Mouse (Mus musculus): ENCODE measurements around the gene Gm17019. TPM values are rescaled to one million over a fixed set of nuclear protein-coding genes. Genes with fewer than 3 reads are reported as not detected.
A peak's percentile ranks its signal among the peaks of the same experiment; 100 is the strongest.
"Not testable (repeated sequence)": the region's sequence is repeated elsewhere in the genome, so short reads cannot be mapped to it uniquely, and the experiment has no call there.

Gm17019 gene
- polyA plus RNA-seq, 1 experiment from 2014 or later: not detected

- ATAC-seq (ENCODE audit: borderline replicate concordance, extremely low read depth, low FRiP score, low TSS enrichment); H3K4me1 ChIP-seq; H3K9me3 ChIP-seq; H3K27ac ChIP-seq; H3K4me3 ChIP-seq; H3K36me3 ChIP-seq; H3K27me3 ChIP-seq; H3K9ac ChIP-seq; H3K4me2 ChIP-seq: not testable (repeated sequence)
- 65% methylated on average over 2 of the region's 2 CpGs for WGBS
Observed at GRCm38 (mm10) chr5:15020067-15020466, 12.7 kb downstream of the Gm17019 start.

DNA sequence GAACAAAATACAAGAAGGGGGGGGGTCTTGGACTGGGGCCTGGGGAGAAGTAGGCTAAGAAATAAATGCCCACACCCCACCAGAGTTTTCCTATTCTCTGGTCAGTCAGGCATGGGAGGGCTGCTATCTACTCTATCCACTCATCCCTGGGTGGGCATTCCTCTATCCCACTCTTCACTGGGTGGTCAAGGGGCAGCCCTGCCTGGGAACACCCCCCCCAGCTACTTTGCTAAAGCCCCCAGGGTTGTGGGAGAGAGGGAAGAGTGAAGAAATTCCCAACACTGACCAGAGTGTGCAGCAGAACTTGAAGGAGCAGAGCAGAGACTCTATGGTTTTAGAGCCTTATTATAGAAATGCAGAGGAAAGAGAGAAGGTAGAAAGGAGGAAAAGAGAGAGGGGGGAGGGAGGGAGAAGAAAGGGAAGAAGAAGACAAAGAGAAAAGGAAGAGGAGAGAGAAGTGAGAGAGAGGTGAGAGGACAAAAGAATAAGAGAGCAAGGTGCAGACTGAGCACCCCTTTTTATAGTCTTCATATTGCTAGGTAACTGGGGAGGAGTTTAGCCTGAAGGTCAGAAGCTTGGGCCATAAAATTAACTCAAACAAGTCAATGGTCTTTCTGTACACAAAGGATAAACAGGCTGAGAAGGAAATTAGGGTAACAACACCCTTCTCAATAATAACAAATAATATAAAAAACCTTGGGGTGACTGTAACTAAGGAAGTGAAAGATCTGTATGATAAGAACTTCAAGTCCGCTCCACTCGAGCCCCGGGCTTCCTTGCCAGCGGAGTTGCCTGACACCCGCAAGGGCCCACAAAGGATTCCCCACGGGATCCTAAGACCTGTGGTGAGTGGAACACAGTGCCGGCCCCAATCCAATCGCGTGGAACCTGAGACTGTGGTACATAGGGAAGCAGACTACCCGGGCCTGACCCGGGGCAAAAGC is 21.9 kb downstream of the Gm17019 start:
- not testable (repeated sequence) for H3K27ac ChIP-seq, H3K27me3 ChIP-seq, H3K36me3 ChIP-seq, H3K9ac ChIP-seq, H3K9me3 ChIP-seq, H3K4me3 ChIP-seq, H3K4me1 ChIP-seq, H3K4me2 ChIP-seq
- peak; percentile 49; the same call in 1 of the 2 replicates for ATAC-seq (ENCODE audit: borderline replicate concordance, extremely low read depth, low FRiP score, low TSS enrichment)
- 84% methylated on average over 11 of the region's 11 CpGs for WGBS

DNA sequence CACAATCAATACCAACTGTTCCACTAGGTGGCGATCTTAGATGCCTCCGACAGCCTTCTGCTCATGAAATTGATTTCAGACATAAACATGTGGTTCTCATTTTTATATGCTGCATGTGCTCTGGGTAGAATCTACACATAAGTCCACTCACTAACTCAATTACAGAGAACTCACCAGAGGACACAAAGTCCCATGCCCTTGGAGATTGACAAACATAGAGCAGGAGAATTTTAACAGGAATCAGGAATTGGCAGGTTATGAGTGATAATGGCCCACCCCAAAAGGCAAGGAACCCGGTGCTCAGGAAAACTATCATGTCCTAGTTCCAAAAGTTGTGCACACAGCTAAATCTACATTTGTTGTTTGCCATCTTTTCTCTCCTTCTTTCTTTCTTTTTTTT is 25.9 kb downstream of the Gm17019 start:
- peaks cover 17% of the 10 kb centered on the region for H3K9me3 ChIP-seq
- 52% methylated on average over 3 of the region's 3 CpGs for WGBS
- not testable (repeated sequence) for H3K27ac ChIP-seq, H3K4me3 ChIP-seq, H3K36me3 ChIP-seq, H3K27me3 ChIP-seq, H3K4me2 ChIP-seq, H3K4me1 ChIP-seq, H3K9ac ChIP-seq
- peak; percentile 47; the same call in 1 of the 2 replicates for ATAC-seq (ENCODE audit: borderline replicate concordance, extremely low read depth, low FRiP score, low TSS enrichment)

DNA sequence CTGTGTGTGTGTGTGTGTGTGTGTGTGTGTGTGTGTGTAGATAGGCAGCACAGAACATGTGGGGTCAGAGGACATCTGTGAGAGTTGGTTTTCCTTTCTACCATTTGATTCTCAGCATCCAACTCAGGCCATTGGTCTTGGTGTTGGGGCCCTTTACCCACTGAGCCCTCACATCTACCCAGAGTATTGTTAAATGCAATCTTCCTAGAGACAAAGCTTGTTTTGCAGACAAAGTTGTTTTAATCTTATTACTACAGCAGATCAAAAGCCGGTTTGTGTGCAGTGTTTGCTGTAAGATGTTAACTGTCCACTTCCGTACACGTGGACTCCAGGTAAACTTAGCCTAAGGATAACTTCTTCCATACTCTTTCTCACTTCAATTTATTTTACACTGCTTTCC is 26.5 kb downstream of the Gm17019 start:
- not testable (repeated sequence) for H3K27ac ChIP-seq; H3K4me3 ChIP-seq; H3K9ac ChIP-seq; H3K27me3 ChIP-seq; H3K36me3 ChIP-seq; ATAC-seq (ENCODE audit: borderline replicate concordance, extremely low read depth, low FRiP score, low TSS enrichment); H3K4me2 ChIP-seq; H3K4me1 ChIP-seq
- 68% methylated on average over 3 of the region's 3 CpGs for WGBS
- peaks cover 13% of the 10 kb centered on the region for H3K9me3 ChIP-seq

DNA sequence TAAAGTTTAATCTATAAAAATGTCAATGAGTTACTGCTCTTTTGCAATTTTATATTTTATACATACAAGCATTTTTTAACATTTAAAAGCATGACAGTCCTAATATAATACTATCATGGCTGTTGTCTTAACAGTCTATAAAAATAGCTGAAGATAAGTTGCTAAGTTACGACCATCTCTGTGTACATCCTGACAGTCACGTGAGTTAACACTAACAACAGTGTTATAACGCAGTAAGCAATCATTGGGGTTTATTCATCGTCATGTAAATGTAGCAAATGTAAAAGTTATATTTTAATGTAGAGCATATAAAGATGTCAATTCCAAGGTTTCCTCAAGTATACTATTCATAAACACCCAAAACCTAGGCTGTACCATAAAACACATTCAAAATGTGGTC is 27.2 kb downstream of the Gm17019 start:
- ATAC-seq (ENCODE audit: borderline replicate concordance, extremely low read depth, low FRiP score, low TSS enrichment); H3K9ac ChIP-seq; H3K36me3 ChIP-seq; H3K4me1 ChIP-seq; H3K4me2 ChIP-seq; H3K4me3 ChIP-seq; H3K27ac ChIP-seq; H3K27me3 ChIP-seq: not testable (repeated sequence)
- WGBS: 58% methylated on average over 3 of the region's 4 CpGs
- H3K9me3 ChIP-seq: peaks cover 10% of the 10 kb centered on the region

DNA sequence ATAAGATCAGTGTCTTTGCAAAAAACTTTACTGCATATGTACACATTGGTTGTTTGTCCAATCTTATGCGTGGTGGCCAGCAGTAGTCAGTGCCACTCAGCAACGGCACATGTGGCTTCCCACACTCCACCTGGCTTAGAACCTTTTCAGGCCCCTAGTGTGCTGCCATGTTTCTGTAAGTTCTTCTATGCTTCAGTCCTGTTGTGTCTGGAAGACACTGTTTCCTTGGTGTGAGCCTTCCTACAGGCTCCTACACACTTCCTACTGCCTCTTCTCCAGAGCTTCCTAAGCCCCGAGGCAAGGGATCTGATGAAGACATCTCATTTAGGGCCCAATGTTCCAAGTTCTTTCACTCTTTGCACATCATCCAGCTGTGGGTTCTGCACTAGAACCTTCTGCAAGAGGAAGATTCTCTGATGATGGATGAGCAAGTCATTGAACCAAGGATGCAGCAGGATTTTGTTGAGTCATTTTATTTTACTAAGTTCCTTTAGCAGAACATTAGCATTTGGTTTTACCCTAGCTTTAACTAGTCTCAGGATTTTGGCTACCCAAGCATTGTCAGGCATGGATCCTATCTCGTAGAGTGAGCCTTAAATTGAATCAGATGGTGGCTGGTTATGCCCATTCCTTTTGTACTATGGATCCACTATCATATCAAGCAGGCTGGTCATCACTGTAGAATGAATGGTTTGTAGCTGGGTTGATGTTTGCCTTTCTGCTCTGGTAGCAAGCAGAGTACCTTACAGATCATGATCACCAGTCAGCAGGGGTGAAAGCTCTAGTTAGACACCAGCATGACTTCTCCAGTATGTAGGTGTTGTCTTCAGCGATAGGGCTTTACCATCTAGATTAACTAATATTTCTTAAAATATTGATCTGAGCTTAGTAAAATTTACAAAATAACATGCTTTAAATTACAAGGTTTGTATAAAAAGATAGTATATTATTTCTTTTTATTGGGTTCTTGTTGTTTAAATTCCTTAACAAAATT is 27.9 kb downstream of the Gm17019 start:
- not testable (repeated sequence) for H3K36me3 ChIP-seq, H3K27me3 ChIP-seq, H3K4me1 ChIP-seq, H3K4me3 ChIP-seq, H3K4me2 ChIP-seq, H3K9me3 ChIP-seq, H3K27ac ChIP-seq, H3K9ac ChIP-seq
- peak; percentile 89 for ATAC-seq (ENCODE audit: borderline replicate concordance, extremely low read depth, low FRiP score, low TSS enrichment)
- WGBS: 72% methylated on average over 5 of the region's 5 CpGs

DNA sequence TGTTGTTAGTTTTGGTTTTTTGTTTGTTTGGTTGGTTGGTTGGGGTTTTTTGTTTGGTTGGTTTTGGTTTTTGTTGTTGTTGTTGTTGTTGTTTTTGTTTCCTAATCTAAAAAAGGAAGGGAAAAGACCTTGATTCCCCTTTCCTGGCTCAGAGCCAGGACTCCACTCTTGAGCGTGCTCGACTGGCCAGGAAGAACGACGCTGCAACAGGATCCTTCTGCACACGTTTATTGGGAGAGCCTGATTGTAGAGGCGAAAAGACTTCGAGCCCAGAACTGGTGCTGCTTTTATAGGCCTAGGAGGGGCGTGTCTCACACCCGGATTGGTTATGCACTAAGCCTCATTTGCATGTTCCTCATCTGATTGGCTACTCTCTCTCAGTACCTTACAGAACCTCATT is 34.7 kb downstream of the Gm17019 start:
- H3K4me1 ChIP-seq, H3K27ac ChIP-seq, H3K4me2 ChIP-seq, H3K27me3 ChIP-seq, H3K36me3 ChIP-seq, H3K9ac ChIP-seq, H3K9me3 ChIP-seq, H3K4me3 ChIP-seq: not testable (repeated sequence)
- peak; percentile 46; the same call in 1 of the 2 replicates for ATAC-seq (ENCODE audit: borderline replicate concordance, extremely low read depth, low FRiP score, low TSS enrichment)
- WGBS: 73% methylated on average over 9 of the region's 9 CpGs

- not testable (repeated sequence) for ATAC-seq (ENCODE audit: borderline replicate concordance, extremely low read depth, low FRiP score, low TSS enrichment); H3K36me3 ChIP-seq; H3K27ac ChIP-seq; H3K4me1 ChIP-seq; H3K4me3 ChIP-seq; H3K9me3 ChIP-seq; H3K4me2 ChIP-seq; H3K27me3 ChIP-seq; H3K9ac ChIP-seq
- 81% methylated on average over 4 of the region's 4 CpGs for WGBS
Observed at GRCm38 (mm10) chr5:14997556-14997955, 35.2 kb downstream of the Gm17019 start.

DNA sequence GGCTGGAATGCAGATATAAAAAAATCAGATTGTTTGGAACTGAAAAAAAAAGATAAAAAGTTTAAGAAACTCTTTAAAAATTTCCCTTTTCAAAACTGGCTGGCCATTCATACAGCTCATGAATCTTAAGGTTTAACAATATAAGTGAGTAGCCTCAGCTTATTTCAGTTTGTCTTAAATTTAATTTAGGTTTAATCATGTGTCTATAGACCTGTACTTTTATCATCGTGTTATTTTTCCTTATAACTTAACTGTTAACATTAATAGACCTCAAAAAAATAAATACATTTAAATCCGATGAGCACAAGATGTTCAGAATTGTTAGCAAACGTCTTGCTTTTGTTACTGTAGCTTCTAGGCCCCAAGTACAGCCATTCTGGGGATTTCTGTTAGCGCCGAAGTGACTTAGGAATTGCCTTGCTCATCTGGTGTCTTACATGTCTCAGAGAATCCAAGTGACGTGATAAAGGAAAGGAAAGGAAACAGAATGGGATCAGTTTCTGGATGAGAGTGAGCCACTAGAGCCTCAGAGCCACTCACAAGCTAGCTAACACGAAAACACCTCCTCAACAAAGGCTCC is 36.0 kb downstream of the Gm17019 start:
- H3K27ac ChIP-seq; H3K36me3 ChIP-seq; H3K27me3 ChIP-seq; H3K4me3 ChIP-seq; H3K9me3 ChIP-seq; ATAC-seq (ENCODE audit: borderline replicate concordance, extremely low read depth, low FRiP score, low TSS enrichment); H3K4me2 ChIP-seq; H3K4me1 ChIP-seq; H3K9ac ChIP-seq: not testable (repeated sequence)
- WGBS: 67% methylated on average over 7 of the region's 7 CpGs

DNA sequence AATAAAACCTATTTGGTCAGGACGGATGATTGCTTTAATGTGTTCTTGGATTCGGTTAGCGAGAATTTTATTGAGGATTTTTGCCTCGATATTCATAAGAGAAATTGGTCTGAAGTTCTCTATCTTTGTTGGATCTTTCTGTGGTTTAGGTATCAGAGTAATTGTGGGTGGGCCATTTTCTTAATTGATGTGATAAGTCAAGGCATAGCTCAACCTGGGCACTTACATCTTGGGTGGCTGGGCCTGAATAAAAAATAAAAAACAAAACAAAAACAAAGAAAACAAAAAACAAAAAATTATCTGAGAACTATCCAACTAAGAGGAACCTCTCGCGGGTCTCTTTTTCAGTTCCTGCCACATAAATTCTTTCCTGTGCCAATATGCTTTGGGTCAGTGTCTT is 38.7 kb downstream of the Gm17019 start:
- not testable (repeated sequence) for H3K27me3 ChIP-seq, H3K27ac ChIP-seq, H3K4me2 ChIP-seq, H3K9me3 ChIP-seq, H3K4me1 ChIP-seq, H3K36me3 ChIP-seq, H3K9ac ChIP-seq, H3K4me3 ChIP-seq
- peak; percentile 72; the same call in 1 of the 2 replicates for ATAC-seq (ENCODE audit: borderline replicate concordance, extremely low read depth, low FRiP score, low TSS enrichment)
- 83% methylated on average over 6 of the region's 6 CpGs for WGBS

- ATAC-seq (ENCODE audit: borderline replicate concordance, extremely low read depth, low FRiP score, low TSS enrichment); H3K4me1 ChIP-seq; H3K4me3 ChIP-seq; H3K4me2 ChIP-seq; H3K36me3 ChIP-seq; H3K9ac ChIP-seq; H3K9me3 ChIP-seq; H3K27me3 ChIP-seq; H3K27ac ChIP-seq: not testable (repeated sequence)
- 74% methylated on average over 8 of the region's 8 CpGs for WGBS
Observed at GRCm38 (mm10) chr5:14990375-14991158, 42.2 kb downstream of the Gm17019 start.

Data from lung, embryonic 15.5 days (tissue).